Mouse (Mus musculus) lung, adult 18-20 months (tissue): ENCODE data around the gene 4931422A03Rik.
"Not testable (repeated sequence)": the region's sequence is repeated elsewhere in the genome, so short reads cannot be mapped to it uniquely, and the experiment has no call there.

ENCODE experiments used
- DNase-seq, 2 experiments: peaks; one replicate each; pipeline ENCODE4 v3.0.0; 2022; ENCODE audit warnings: mixed read lengths in 2 of 2

Gene 4931422A03Rik

DNA sequence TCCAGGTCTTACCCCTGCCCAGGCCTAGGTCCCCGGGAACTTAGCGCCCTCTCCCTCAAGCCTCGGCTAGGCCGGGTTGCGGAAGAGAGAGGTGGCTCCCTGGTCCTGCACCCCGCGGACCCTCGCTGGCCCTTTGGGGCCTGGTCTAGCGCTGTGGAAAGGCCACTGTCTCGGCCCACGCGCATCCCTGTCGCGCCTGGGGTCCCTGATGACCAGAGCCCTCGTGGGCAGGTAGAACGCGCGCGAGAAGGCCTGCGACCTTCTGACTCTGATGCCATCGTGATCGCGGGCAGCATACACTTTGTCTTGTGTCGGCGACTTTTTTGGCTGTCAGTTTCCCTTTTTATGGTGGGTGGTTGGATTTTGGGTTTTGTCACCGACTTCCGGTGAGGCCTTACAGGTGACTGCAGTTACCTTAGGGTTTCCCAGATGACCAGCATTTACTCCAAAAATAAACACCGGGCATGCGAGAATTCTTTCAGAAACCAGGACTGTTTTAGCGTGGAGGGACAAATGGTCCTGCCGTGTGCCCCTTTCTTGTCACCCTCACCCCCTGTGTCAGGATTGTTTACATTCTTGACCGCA, at the start of gene 4931422A03Rik:
Gene 4931422A03Rik (minus strand): TSS at position 223 of the 585 bp plus-strand sequence.
- peak; percentile 12 to 16 for DNase-seq

DNA sequence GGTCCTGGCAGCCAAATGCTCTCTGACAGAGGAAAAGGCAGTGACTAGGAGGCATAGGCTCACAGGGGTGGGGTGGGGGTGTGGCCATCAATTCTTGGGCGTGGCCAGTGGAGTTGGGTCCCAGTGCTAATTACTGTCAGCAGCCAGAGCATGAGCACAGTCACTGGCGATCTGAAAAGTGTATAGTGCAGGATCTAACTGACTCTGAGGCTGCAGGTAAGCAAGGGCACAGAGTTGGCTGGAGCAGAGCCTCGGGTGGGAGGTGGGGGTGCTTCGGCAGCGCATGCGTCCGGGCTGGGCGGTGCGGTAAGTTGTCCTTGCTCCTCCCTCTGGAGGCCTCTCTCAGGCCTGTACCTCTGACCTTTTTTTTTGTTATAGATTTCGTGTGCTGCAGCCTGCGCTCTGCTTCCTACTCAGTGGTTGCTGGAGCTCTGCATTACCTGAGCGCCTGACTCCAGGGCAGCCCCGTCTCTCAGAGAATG, 41.6 kb upstream of the 4931422A03Rik start, which contains the start of gene Cd59b:
Gene Cd59b (plus strand): TSS at position 146 of the 482 bp plus-strand sequence.
- DNase-seq, result peak; percentile 51 to 64

DNA sequence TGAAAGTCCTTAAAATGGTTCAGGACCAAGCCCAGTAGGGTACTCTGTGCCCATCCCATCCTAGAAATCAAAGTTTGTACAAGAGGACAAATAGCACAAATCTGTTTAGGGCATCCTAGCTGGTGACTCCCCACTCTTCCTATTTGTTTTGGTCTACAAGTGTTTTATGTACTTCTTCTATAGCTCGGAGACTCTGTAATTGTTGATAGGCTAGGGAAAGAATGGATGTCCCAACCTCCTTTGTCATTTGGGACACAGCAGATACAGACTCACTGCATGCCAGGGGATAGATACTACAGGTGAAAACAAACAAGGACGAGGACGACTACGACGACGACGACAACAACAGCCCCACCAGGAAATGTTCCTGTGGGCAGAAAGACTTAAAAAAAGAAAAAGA, 40.3 kb upstream of the 4931422A03Rik start, which contains the start of gene Gm10799:
Gene Gm10799 (minus strand): TSS at position 101 of the 400 bp plus-strand sequence.
- not testable (repeated sequence) for DNase-seq

DNA sequence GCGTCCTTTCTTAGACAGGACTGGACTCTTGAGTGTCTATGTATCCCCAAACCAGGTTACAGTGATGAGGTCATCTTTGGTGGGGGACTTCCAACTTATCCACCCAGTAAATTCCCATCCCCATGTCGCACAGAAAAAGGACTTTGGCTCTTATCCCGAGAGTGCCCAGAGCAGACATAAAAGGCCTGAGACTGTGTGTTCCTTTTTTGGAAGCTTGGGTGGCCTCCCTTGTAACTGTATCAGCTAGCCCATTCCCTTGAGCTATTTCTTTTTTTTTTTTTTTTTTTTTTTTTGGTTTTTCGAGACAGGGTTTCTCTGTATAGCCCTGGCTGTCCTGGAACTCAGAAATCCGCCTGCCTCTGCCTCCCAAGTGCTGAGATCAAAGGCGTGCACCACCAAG, 37.4 kb upstream of the 4931422A03Rik start, which contains the start of gene Gm10912:
Gene Gm10912 (plus strand): TSS at position 301 of the 400 bp plus-strand sequence.
- not testable (repeated sequence) for DNase-seq

DNA sequence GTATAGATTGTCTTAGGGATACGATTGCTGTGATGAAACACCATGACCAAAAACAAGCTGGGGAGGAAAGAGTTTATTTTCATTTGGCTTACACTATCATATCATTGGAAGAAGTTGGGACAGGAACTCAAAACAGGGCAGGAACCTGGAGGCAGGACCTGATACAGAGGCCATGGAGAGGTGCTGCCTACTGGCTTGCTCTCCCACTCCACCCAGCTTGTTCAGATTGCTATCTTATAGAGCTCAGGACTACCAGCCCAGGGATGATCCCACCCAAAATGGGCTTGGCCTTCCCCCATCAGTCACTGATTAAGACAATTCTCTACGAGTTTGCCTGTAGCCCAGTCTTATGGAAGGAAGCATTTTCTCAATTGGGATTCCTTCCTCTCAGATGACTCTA, 36.0 kb upstream of the 4931422A03Rik start:
- DNase-seq, result no peak

DNA sequence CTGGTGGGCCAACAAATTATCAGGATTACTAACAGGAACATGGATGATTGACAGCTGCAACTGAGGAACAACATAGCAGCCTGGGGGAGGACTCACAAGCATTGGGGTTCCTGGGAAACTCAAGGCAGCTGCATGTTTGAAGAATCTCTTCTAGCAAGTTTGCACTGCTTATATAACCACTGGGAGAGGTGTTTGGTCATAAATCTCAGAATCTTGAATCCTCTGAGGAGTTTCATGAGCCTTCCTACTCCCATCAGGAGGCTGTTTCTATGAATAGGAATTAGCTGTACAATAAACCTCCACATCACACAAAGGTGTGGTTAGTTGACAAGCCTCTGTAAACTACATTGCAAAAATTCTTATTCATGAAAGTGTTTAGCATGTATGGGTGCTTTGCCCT, 34.5 kb upstream of the 4931422A03Rik start:
- DNase-seq, result no peak

DNA sequence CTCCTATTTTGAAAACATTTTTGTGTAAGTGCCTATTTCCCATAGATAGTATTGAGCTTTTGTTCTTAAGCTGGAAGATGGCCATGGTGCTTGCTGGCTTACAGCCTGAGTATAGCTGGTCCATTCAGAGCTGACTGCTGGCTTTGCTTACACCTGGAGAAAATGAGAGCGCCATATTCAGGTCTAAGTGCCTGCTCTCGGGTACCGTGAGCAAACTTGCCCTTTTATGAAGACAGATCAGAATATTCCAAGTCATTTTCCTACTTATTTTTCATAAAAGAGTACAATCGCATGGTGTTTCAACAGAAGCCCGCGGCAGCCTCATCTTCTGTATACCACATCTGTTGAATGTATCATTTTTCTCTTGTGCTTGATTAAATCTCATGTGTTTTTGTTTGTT, 32.8 kb upstream of the 4931422A03Rik start:
- DNase-seq, result no peak

DNA sequence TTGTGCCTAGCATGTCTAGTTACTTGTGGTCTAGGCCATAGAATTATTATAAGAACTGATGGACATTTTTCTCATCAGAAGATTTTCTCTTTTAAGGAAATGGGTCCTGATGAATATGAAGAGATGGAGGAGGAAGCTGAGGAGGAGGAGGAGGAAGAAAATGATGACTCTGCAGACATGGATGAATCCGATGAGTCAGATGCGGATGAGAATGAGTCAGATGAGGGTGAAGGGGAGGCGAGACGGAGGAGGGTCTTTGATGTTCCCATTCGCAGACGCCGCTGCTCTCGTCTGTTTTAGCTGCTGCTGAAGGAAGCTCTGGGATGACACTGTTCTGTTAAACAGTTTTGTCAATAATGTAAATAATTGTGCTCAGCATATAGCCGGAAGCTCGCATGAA, 31.6 kb upstream of the 4931422A03Rik start:
- DNase-seq, result no peak

DNA sequence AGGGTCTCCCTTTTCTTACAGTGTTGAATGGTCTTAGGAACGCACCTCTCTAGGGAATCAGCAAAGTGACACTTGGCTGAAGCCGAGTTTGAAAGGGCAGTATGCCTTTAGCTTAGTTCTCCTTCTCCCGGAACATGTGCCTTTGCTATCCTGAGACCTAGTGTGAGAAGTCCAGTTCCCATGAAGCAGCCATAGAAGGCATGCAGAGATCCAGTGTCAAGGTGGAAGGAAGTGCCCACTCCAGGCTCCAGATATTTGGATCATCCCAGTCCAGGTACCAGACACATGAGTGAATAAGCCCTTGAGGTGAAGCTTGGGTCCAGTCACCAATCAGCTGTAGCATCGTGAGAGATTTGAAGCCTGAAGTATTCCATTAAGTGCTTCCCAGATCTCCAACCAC, 30.8 kb upstream of the 4931422A03Rik start:
- DNase-seq, result no peak

DNA sequence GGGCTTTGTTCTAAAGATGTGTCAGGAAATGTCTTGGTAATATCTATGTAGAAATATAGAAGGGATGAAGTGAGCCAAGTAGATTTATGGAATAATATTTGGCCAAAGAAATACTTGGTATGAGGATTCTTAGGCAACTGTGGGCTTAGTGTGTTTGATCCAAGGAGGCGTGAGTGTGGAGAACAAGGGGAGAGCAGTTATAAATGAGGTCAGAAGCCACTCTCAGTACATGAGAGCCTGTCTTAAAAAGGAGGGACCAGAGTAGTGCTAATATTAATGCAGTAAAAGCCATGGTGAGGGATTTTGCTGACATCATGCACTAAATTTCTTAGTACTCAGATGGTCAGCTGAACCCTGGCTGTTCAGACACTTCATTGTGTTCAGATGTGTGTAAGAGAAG, 30.2 kb upstream of the 4931422A03Rik start:
- DNase-seq, result no peak

DNA sequence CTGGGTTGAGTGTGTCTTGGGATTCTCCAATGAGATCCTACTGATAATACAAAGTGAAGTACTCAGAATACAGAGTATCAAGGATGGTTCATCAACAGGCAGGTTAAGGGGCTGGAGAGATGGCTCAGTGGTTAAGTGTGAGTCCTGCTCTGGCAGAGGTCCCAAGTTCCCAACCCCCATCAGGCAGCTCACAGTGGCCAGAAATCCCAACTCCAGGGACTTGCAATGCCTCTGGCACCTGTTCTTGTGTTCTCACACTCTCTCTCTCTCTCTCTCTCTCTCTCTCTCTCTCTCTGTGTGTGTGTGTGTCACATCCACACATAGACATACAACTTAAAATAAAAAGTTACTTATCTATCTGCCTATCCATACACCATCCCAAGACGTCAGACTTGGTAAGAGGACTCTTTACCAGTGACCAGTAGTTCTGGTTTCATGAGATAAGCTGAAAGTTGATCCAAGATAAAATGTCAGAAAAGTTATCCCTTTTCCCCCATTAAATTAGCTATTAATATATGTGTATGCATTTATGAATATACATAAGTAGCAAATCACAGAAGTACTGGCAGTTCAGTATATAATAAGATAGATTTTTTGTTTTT, 16.4 kb upstream of the 4931422A03Rik start:
- peak in 1 of 2 experiments; percentile 17 for DNase-seq

DNA sequence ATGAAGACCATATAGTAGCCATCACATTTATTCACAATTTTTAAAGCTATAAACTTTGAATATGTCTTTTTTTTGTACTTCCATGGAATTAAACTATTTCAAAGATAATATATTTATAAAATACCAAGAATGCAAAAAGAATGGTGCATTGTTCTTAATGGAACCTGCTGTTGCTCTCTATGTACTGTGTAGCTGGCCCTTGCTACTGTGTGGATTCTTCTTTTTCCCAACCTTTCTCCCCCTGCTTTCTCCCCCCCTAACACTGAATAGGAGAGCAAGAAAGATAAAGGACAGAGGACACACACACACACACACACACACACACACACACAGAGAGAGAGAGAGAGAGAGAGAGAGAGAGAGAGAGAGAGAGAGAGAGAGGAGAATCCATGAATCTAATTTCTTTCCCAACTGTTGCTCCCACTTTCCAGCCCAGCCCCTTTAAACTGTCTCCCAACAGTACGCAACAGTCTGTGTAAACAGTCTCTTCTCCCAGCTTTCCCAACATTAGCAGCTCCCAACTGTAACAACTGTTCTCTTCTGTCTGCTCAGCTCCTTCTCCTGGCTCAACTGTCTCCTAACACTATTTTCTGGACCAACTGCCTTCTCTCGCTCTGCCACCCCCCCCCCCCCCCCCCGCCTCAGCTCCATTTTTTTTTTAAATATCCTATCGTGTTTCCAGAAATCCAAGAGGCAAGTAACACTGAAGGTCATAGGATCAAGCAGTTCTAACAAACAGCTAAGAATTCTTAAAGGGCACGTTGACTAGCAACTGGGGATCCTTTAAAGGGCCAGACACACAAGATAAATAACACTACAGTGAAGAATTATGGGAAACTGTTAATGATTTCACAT, 15.7 kb upstream of the 4931422A03Rik start:
- peak in 1 of 2 experiments; percentile 28 for DNase-seq

DNA sequence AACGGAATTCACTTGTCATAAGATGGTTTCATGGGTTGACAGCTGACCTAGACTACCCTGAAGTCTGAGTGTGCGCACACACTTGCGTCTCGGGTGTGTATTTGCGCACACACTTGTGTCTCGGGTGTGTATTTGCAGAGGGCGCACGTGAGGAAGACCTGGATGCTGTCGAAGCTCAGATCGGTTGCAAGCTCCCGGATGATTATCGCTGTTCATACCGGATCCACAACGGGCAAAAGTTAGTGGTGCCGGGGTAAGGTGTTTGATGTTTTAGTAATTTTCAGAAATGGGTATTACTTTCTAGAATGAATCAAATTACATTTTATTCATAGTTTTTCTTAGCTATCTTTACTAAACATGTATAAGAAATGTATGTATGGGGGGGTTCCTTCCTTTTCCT, 14.6 kb upstream of the 4931422A03Rik start:
- DNase-seq, result peak in 1 of 2 experiments; percentile 17

DNA sequence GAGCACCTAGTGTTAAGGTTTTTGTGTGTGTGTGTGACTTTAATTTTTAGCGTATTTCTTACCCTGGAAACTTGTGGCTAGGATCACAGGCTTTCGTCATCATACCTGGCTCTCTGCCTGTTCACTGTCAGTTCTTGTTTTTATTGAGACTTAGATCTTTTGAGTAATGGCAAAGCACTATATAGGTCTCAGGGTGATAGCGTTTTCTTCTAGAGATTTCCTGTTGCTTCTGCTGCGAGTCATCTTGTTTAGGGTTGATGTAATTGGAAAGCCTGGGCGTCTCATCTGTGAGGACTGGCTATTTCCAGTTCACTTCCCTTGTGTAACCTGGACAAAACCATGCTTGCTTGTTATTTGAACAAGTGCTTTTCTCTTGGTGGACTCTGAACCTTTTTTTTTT, 13.5 kb upstream of the 4931422A03Rik start:
- DNase-seq, result peak in 1 of 2 experiments; percentile 13

DNA sequence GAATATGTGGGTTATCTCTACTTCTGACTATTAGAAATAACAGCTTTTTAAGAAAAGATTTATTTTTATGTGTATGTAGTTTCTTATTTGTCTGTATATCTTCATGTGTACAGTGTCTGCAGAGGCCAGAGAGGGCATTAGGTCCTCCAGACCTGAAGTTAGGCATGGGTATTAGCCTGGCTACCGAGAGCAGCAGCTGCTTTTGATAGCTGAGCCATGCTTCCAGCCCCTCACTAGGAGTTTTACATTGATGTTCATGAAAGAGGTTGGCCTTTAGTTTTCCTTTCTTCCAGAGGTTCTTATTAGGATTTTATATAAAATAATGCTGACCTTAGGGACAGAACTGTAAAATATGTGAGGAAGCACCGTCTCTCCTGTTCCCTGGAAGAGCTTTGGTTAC, 10.1 kb upstream of the 4931422A03Rik start:
- no peak for DNase-seq

DNA sequence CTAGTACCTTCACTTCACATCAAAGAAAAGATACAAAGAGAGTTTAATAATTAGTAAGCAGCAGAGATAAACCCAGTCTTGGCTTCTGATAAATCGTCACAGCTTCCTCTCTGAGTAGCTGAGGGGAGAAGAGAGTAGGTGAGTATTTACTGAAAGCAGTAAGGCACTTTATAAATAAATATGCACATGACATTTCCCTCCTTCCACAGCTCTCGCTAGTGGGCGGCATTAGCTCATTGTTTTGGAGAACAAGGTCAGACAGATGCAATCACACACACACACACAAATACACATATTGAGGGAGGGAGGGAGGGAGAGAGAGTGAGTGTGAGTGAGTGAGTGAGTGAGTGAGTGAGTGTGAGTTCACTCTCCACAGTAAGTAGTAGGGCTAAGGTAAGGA, 8.2 kb upstream of the 4931422A03Rik start:
- DNase-seq, result no peak

DNA sequence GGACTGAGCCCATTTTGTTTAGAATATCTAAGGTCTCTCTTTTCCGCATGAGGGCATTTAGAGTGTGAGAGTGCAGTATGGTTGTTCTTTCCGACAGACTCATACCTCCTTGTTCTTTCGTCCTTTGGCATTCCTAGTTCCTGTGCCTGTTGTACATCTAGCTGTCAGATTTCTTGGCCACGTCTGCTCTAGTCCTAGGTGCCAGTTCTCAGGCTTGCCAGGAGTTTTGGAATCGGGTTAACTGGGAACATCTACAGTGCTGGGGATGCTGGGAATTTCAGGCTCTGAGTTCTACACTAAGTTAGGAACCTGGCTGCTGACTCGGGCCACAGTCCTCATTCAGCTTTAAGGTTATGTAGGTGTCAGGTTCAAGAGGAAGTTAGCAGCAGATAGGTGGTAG, 7.4 kb upstream of the 4931422A03Rik start:
- no peak for DNase-seq

DNA sequence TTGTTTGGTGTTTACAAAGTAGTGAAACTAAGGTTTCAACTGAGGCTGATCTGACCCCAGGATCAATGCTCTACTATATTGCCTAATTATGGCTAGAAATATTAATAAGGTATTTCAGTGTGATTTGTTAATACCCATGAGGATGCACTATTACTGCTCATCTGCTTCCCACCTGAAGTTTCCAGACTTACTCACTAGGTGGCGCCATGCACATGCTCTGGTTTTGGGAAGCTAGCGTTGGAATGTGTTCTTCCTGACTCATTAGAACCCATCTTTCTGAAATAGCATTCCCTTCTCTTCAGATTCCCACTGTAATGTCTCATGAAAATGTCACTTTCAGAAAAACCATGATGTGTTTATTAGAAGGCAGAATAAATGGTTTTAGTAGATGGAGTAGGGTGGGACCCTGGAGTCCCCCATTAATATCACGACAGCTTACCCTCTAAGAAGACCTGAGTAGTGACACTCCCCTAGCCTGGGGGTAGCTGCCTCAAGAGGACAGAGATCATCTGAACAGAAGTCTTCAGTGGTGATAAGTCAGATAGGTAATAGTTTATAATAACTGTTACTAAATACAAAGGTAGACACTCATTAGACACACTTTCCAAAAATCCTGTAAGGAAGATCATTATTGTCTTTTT, 6.8 kb upstream of the 4931422A03Rik start:
- DNase-seq, result peak; percentile 52 to 61

DNA sequence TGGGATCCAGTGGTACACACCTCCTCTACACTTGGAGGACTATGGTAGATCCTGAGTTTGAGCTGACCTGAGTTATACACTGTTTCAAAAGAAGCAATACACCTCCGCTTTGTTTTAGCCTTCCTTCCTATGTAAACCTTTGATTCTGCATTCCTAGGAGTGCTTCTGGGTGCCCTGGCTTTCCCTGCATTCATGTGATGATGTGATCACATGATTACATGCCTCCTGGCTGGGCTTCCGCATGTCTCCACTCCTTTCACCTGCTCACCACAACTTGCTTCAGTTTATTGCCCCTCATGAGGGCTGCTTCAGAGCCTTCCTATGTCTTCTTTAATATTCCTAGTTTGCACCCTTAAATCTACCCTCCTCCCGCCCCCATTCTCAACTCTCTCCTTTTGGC, 3.9 kb upstream of the 4931422A03Rik start:
- no peak for DNase-seq

DNA sequence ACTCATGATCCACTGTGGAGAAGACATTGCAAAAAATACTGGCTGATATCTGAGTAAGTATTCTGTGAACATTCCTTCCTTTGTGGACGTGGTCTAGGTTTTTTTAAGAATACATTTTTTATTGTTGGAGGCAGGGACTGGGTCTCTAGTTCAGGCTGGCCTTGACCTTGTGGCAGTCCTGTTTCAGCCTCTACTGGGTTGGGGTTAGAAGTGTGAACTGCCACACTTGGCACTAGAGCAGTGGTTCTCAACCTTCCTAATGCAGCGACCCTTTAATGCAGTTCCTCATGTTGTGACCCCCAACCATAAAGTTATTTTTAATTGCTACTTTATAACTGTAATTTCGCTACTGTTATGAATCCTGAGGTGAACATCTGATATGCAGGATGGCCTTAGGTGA, 2.2 kb upstream of the 4931422A03Rik start:
- no peak for DNase-seq

DNA sequence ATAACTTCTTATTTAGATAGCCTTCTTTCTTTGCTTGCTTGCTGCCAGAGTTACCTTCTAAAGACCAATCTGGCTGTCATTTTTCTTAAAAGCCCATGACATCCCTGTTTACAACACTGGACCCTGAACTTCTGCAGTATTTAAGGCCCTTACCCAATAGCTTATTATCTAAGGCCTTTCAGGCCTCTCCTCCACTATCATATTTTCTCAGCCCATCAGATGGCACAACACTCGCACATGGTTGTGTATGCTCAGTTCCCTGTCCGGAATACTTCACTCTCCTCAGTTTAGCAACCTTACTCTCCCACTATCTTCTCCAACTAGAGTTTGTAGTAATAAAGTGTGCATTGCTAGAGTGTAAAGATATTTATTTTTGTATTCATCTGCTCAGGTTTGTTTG, 913 bp upstream of the 4931422A03Rik start:
- DNase-seq, result no peak

DNA sequence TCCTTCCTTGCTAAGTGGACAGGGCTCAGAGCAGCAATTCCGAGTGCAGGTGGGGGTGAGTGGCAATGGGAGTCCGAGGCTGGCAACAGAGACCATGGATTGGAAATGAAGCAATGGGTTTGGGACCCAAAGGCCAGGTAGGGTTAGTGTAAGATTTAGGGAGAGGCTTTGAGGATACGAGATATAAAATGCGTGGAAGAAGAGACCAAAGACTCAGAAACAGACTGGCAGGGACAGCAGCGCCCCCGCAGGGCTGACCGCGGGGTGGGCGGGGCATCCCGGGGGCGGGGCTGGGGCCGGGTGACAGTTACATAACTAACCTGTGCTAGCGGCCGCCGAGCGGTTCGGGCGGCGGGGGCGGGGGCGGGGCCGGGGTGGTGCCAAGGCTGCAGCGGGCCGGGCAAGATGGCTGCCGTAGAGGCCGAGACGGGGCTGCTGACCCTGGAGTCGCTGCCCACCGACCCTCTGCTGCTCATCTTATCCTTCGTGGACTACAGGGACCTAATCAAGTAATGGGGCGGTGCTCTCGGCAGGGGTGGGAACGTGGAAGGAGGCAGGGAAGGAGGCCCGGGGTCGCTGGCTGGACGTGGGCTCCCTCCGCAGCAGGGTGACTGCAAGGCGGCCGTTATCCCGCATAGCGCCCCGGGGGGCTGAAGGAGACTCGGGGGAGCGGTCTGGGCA, 563 bp downstream of the 4931422A03Rik start, which contains the start of gene Fbxo3:
Gene Fbxo3 (plus strand): TSS at position 264 of the 681 bp plus-strand sequence.
- DNase-seq, result peak; percentile 87 to 91
